Mouse (Mus musculus) heart, adult 11 months (tissue): ENCODE data around the gene Hcfc1r1.

Experiments
- DNase-seq: peaks from one replicate; pipeline ENCODE4 v3.0.0; 2022

Hcfc1r1 gene

DNA sequence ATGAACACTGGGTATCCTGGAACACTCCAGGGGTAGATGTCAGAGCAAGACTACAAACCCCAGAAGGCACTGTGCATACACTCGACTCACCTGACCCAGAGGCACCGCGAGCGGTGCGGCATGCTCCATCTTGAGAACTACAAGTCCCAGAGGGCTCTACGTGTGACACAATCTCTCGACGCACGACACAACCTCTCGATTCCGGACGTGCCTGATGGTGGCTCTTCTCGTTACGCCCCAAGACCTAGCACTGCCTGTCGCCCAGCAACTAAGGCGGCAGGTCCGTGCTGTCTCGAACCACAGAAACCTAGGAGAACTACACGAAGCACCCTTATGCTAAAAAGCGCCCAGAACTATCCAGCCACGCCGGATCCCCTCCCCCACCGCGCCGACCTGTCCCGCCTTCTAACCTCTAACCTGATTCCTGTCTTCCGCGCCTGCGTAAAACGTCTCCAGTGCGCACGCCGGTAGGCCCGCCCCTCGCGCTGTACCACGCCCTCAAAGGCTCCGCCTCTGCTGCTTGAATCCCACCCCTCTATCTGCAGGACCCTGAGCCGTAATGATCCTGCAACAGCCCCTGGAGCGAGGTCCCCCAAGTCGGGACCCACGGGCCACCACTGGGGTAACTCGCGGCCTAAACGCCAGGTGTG, at the start of gene Hcfc1r1, which contains the start of gene Thoc6:
Gene Hcfc1r1, plus strand, starts transcription at position 173 of the 650 bp plus-strand sequence.
Gene Thoc6, minus strand, starts transcription at position 459 of the 650 bp plus-strand sequence.
- DNase-seq, result peak; percentile 99

DNA sequence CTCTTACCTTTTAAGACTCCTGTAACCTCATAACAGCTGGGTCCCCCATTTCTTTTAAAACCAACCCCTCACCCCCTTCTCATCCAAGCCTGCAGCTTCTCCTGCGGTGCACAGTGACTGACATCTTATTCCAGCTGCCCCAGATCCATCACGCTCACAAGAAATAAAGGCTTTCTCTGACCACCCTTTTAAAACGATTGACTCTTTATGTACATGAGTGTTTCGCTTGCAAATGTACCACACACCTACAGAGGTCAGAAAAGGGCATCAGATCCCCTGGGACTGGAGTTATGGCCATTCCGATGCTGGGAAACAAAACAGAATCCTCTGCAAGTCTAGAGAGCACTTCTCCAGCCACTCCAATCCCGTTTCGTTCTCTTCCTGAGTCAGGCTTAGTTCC, 45.6 kb upstream of the Hcfc1r1 start:
- no peak for DNase-seq

- DNase-seq, result peak; percentile 97
These were observed 43.0 kb upstream of the Hcfc1r1 start for GRCm38 (mm10) chr17:23630195-23631020.

- DNase-seq, result no peak
These were observed 42.2 kb upstream of the Hcfc1r1 start for GRCm38 (mm10) chr17:23631241-23631640.

- no peak for DNase-seq
These were observed 28.5 kb upstream of the Hcfc1r1 start, which contains the start of gene Mmp25 for GRCm38 (mm10) chr17:23644613-23645495. Mmp25 (minus strand) TSS chr17:23645277.

- DNase-seq, result no peak
These were observed 27.5 kb upstream of the Hcfc1r1 start for GRCm38 (mm10) chr17:23645894-23646293.

DNA sequence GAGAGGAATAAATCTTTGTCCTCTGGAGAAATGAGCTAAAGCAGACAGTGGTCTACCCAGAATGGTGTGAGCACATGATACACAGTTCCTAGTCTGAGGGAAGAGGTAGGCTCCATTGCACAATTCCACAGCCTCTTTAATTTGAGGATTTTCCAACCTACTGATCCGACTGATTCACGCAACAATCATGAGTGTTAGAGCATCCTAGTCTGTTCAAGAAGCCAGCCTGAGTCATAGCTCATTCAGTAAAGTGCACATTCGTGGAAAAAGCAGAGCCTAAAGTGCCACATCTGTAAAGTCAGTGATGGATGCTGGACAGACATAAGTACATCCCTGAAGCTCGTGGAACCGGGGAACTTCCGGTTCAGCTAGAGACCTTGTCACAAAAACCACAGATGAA, 22.0 kb upstream of the Hcfc1r1 start:
- DNase-seq, result no peak

- no peak for DNase-seq
These were observed 20.1 kb upstream of the Hcfc1r1 start for GRCm38 (mm10) chr17:23653324-23653723.

GRCm38 (mm10) chr17:23654001-23654400, 19.4 kb upstream of the Hcfc1r1 start:
- no peak for DNase-seq

DNA sequence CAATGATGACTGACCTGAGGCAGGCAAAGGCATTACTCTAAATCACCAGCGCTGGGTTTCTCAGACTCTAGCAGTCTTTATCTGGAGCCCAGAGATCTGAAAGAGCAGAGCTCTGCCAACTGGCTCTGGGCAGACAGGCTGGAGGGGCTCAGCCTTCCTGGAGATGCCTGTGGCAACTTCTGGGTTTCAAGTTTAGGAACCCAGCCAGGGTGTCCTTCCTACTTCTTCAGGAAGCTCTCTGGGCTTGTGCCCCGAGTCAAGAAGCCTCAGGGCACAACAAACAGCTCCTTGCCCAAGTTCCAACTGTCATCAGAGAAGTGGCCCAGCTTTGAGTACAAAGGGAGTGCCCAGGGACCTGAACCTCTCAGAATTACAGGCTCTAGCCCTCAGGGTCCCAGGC, 19.0 kb upstream of the Hcfc1r1 start:
- no peak for DNase-seq

DNA sequence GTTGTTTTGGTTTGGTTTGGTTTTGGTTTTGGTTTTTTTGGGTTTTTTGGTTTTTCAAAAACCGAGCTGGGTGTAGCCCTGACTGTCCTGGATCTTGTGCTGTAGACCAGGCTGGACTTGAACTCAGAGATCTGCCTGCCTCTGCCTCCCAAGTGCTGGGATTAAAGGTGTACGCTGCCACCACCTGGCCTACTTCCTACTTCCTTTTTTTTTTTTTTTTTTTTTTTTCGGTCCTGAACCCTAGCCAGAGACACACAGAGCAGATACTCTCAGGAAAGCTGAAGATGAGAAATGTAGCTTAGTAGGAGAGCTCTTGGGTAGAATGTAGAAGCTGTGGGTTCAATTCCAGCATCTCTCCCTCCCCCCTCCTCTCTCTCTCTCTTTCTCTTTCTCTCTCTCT, 14.9 kb upstream of the Hcfc1r1 start:
- no peak for DNase-seq

- DNase-seq, result peak; percentile 89
These were observed 13.1 kb upstream of the Hcfc1r1 start, which contains the start of gene Bicdl2 for GRCm38 (mm10) chr17:23660117-23660875. Bicdl2 (plus strand) TSS chr17:23660506.

DNA sequence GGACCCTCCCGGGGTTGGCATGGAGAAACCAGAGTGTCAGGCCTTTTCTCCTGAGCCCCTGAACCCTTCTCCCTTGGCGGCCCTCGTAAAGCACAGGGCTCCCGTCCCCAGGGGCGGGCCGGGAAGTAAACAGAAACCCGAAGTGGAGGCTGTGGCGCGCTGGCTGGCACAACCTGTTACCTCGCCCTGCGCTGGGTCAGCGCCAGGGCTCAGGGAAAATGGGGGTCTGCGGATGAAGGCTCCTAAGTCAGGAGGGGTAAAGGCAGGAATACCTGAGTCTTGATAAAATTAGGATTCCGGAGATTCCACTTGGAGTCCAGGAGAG, 12.6 kb upstream of the Hcfc1r1 start:
- peak; percentile 87 for DNase-seq

- peak; percentile 88 for DNase-seq
These were observed 11.9 kb upstream of the Hcfc1r1 start for GRCm38 (mm10) chr17:23661526-23661925.

DNA sequence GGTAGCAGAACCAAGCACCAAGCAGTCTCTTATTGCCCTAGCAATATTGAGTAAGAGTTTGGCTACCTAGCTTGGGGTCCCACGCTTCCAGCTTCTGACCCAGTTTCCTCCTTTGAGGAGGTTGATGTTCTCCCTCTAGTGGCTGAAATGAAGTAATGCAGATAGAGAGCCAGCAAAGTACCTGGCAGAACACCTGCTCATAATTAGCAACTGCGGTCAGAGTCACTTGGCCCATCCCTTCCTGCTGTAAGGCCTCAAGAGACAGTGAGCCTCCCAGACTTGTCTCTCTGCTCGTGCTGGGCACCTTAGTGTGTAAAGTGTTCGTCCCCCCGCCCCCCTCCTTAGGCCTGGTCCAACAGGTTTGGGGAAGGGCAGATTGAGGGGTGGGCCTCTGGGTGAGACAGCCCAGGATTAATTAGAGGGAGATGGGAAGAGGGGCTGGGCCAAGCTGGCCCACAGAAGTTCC, 8.8 kb upstream of the Hcfc1r1 start:
- DNase-seq, result peak; percentile 90

DNA sequence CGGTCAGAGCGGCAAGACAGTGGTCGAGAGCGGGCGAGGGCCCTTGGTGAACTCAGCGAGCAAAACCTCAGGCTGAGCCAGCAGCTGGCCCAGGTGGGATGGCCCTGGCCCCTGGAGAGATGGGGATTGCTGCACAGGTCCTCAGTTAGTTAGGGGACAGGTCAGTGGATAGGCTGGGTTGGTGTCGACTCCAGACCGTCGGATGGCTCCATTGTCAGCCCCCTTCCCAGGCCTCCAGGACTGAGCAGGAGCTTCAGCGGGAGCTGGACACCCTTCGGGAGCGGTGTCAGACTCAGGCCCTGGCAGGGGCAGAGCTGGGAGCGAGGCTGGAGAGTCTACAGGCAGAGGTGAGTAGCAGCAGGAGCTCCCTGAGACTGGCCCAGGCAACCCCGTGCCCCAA, 7.9 kb upstream of the Hcfc1r1 start:
- DNase-seq, result peak; percentile 91

DNA sequence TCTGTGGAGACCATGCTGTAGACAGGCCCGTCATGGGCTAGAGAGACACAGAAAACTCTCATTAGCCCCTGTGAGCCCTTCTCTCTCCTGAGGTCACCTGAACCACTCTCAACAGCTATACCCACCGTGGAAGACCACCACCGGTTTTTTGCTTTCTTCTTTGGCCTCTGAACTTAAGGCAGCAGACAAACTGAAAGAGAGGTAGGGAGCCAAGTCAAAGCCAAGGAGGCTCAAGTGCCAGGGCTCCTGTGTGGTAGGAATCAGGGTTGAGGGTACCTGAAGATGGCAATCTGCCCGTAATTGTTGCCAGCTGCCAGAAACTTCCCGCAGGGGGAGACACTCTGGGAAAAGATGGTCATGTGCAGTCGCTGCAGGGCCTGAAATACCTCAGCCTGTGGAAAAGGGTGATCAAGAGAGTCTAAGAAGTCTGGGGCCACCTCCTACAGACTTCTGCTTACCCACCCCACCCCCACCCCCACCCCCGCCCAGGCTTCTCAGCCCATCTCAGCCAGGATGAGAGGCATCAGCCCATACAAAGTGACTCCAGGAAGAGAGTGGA, 2.8 kb upstream of the Hcfc1r1 start:
- DNase-seq, result peak; percentile 84

DNA sequence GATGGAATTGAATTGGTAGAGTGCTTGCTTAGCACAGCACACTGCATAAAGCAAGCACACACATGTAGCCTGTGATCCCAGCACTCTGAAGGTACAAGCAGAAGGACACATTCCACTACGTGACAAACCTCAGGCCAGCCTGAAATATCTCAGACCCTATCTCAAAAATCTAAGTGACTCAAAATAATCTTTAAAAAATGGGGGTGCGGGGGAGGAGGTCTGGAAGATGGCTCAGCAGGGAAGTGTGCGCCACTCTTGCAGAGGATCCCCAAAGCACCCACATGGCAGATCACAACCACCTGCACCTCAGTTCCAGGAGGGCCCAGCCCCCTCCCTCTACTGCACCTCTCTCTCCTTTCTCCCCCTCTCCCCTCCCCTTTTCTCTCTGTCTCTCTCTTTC, 1.9 kb upstream of the Hcfc1r1 start:
- peak; percentile 86 for DNase-seq

- peak; percentile 78 for DNase-seq
These were observed 635 bp upstream of the Hcfc1r1 start for GRCm38 (mm10) chr17:23672761-23673160.

DNA sequence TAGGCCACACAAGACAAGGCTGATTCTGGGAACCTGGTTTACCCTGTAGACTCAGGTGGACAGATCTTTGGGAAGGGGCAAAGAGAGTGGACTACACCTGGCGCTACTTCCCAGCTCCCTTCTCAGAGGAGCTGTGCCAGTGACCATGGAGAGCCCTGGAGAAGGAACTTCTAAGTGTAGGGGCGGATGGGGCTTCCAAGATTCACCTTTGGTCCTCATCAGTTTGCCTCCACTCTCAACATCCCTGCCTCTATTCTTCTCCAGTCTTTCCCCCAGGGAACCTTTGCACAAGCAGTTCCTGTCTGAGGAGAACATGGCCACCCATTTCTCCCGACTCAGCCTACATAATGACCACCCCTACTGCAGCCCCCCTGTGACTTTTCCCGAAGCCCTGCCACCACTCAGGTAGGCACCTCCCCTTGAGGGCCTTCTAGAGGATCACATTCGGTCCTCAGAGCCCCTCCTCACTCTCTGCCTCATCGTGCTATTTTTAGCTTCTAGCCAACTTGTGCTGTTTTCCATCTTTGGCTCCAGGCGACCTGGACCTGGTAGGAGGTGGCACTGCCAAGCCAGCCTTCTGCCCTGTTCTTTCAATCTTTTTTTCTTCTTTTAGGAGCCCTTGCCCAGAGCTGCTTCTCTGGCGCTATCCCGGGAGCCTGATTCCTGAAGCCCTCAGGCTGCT, 1.0 kb downstream of the Hcfc1r1 start:
- peak; percentile 97 for DNase-seq

DNA sequence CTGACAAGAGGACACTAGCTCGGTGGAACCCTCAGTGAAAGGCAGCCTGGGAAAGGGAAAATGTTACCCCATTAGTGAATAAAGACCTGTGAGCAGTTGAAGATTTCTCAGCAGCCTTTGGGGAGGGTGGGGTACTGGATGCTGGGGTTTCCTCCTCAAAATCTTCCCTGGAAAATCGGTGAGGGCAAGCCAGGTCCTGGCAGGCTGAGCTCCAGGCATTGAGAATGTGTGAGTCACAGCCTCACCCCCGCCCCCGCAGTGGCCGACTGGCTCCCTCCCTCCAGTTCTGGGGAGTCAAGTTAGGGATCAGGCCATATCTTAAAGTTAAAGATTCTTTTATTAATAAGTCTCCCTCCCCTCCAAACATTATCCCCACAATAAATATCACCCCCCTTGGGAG, 1.7 kb downstream of the Hcfc1r1 start:
- DNase-seq, result peak; percentile 96
